Mouse (Mus musculus) layer of hippocampus, adult 9-11 months (tissue): Measurements from ENCODE around the gene Vmn2r77.
"Not testable (repeated sequence)": the region's sequence is repeated elsewhere in the genome, so short reads cannot be mapped to it uniquely, and the experiment has no call there.

Experiments
- DNase-seq: peaks from one replicate; pipeline ENCODE4 v3.0.0; 2022

The Vmn2r77 gene

GRCm38 (mm10) chr7:86794727-86795126 is at the start of gene Vmn2r77:
Gene Vmn2r77, plus strand, starts transcription at chr7:86795027.
- DNase-seq, result no peak

- no peak for DNase-seq
Measured at GRCm38 (mm10) chr7:86760751-86761150, 34.1 kb upstream of the Vmn2r77 start.

GRCm38 (mm10) chr7:86764628-86765027 is 30.2 kb upstream of the Vmn2r77 start:
- no peak for DNase-seq

- DNase-seq, result no peak
Measured at GRCm38 (mm10) chr7:86771621-86772020, 23.2 kb upstream of the Vmn2r77 start.

- peak; percentile 16 for DNase-seq
Measured at GRCm38 (mm10) chr7:86775617-86776325, 19.1 kb upstream of the Vmn2r77 start, which contains the start of gene Folh1. Gene Folh1, minus strand, starts transcription at chr7:86775943.

DNA sequence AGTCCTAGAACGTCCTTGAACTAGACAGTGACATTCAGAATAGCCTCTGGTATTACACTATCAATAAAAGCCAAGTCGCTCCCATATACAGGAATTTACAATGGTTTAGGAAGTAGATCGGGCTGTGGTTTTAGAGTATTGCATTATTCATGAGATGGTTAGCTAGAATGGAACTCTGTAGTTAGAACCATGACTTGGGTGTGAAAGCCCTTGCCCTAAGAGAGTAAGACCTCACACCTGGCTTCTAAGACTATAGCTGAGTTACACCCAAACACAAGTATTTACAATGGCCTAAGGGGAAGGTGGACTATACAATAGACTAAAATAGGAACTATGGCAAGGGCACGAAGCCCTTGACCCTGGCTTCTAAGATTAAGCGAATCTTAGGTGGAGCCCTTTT is 20.4 kb downstream of the Vmn2r77 start:
- DNase-seq, result not testable (repeated sequence)

DNA sequence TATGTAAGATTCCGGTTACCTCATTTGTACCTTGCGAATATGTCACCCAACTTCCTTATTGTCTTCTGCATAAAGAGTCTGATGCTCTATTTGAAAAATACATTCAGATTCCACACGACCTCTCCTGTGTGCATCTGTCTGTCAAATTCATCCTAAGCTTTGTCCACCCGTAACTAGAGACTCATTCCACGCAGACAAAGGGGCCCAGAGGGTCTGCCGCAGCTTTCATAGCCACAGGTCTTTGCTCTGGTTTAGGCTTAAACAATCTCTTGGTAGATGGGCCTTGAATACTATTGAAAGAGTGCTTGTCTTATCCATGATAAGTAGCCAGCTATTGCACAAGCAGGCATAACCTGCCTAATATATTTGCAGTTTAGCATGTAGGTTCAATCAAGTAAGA is 20.9 kb downstream of the Vmn2r77 start:
- DNase-seq, result not testable (repeated sequence)

GRCm38 (mm10) chr7:86816466-86816865 is 21.6 kb downstream of the Vmn2r77 start:
- no peak for DNase-seq
